Mouse (Mus musculus) kidney, postnatal 4 days (tissue): ENCODE measurements around the gene Tmem238.

ENCODE experiments used
- DNase-seq, 2 experiments: peaks; one replicate each; pipeline ENCODE4 v3.0.0; 2021; ENCODE audit warnings: mixed read lengths in 2 of 2

Gene Tmem238

DNA sequence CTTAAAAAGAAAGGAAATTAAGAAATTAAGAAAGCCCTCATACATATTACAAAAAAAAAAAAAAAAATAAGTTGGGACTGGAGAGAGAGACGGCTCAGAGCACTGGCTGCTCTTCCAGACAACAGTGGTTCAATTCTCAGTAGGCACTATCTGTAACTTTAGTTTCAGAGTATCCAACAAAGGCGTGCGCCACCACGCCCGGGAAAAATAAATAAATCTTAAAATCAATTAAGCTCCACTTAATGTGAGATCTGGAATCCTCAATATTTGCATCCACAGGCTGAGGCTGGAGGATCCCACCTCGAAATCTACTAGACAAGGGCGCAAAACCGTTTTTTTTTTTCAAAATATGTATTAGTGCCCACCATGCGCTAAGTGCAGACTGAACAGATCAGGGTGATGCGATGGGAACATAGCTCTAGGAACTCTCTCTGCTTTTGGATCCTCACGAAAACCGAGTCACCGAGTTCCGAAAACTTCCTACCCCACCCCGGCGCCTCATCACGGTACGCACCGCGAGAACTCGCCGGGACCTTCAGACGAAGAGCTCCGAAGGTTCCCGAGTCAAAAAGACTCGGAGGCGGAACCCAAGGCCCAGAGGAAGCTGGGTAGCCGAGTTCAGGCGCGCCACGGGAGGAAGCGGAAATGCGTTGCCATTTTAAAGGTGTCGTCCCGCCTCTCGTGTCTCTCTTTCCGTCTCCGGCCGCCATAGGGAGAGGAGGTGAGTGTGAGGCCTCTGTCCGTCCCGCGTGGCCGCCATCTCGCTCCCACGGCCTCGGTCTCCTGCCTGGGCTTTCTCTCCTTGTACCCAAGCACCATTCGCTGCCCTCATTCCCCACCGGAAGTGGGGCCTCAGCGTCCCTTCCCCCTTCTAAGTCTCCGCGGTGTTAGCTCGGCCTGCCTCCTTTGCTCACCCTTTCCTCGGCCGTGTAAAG, 3.1 kb upstream of the Tmem238 start, which contains the start of gene Rpl28:
TSS of gene Rpl28 (plus strand) at position 597 of the 935 bp plus-strand sequence.
- DNase-seq = peak; percentile 95 to 97

DNA sequence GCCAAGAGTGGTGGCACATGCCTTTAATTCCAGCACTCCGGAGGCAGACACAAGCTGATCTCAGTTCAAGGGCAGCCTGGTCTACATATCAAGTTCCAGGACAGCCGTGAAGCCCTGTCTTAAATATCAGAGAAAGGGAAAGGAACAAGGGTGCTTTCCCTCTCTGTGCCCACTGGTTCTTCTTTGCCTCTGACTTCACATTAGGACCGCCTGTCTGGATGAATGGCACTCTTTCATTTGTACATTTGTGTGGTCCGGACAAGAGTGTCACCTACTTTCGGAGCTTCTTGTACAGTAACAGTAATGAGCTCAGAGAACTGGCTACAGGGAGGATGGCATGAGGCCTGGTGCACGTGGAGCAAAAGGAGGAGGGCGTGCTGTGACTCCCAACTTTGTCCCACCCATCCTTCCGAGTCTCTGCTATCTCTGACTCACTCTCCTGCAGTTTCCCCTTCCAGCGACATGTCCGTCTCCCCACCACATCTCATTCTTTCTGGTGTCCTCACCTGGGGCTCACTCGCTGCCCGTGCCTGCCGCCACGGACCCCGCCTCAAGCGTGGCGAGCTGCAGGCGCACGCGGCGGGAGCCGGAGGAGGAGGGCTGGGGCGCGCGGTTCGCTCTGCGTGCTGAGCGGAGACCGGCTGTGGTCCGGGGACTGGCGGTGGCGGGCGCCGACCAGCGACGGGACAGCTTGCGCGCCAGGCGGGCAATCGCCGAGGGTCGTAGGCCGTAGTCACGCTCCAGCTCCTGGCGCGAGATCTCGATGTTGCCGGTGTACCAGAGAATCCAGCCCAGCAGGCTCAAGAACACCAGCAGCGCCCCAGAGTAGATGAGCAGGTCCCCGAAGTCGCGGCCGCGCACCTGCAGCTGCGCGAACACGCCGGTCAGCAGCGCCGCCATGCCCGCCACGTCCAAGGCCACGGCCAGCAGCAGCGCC, 689 bp downstream of the Tmem238 start:
- peak; percentile 78 to 87 for DNase-seq

DNA sequence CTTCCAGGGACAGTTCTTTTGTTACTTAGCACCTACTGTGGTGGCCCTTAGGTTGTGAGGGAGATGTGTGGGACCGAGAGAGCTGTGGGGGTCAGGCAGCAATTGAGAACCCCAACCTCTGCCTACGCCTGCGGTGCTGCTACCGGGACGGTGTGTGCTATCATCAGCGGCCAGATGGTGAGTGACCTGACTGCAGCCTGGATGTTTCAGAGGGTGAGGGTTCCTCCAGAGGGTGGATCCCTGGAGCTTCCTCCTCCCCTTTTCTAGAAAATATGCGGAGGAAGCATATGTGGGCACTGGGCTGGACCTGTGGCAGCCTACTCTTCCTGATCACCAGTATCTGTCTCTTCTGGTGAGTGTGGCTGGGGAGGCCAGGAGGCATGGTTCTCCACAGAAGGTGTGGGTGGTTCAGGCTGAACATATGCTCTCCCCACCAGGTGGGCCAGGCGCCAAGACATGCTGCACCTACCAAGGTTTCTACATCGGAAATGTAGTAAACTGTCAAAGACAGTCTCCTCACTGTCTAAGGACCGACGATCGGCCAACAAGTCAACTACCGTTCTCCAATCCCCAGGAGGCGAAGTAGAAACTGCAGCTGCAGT, 5.7 kb downstream of the Tmem238 start:
- no peak for DNase-seq

DNA sequence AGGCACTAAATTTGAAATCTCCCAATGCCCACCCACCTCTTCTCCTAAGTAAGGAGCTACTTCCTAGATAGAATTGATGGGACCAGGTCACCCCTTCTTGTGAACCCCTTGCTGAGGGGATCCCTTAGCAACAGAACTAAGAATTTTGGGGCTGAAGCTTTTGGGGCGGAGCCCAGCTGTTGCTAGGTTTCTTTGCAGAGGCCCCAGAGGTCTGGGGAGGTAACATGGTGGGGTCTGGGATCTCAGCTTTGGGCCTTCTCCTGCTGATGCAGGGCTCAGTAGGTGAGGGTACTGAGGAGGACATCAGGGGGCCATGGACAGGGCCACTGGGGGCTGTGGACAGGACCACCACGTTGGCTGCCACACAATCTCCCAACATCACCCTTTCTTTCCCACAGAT, 6.7 kb downstream of the Tmem238 start, which contains the start of the genes Il11 and Tmem190:
TSS of gene Il11 (minus strand) at position 101 of the 400 bp plus-strand sequence.
TSS of gene Tmem190 (plus strand) at position 179 of the 400 bp plus-strand sequence.
- no peak for DNase-seq

DNA sequence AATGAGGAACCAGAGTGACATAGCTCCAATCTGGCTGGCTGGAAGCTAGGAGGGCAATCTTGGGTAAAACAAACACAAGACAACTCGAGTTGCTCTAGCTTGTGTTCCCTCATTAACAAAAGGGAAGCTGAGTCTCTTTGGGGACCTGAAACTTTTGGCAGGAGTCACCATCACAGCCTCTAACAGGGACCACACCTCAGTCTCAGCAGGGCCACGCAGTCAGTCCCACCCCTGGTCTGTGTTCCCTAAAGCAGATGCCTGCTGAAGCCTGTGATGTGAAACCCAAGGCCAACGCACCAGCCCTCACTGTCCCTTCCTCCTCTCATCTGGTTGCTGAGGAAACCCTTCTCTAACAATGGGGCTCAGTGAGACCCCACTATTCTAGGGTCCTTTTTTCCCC, 7.3 kb downstream of the Tmem238 start:
- DNase-seq = no peak

DNA sequence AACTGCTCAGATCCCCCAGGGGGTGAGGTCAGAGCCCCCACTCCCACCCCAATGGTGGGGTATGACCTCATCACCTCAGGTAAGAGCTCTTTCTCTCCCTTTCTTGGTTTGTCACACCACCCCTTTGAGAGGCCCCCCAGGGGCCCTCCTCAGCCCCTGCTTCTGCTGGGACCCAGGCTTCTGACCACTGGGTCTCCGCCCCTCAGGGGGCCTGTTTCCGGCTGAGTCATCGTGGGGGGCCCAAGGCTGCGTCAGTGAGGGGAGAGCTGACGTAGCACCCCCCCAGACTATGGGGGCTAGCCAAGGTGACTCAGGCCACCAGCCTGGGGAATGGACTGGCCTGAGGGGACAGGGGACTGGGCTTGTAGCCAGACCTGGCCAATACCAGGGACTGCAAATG, 9.5 kb downstream of the Tmem238 start:
- no peak for DNase-seq

DNA sequence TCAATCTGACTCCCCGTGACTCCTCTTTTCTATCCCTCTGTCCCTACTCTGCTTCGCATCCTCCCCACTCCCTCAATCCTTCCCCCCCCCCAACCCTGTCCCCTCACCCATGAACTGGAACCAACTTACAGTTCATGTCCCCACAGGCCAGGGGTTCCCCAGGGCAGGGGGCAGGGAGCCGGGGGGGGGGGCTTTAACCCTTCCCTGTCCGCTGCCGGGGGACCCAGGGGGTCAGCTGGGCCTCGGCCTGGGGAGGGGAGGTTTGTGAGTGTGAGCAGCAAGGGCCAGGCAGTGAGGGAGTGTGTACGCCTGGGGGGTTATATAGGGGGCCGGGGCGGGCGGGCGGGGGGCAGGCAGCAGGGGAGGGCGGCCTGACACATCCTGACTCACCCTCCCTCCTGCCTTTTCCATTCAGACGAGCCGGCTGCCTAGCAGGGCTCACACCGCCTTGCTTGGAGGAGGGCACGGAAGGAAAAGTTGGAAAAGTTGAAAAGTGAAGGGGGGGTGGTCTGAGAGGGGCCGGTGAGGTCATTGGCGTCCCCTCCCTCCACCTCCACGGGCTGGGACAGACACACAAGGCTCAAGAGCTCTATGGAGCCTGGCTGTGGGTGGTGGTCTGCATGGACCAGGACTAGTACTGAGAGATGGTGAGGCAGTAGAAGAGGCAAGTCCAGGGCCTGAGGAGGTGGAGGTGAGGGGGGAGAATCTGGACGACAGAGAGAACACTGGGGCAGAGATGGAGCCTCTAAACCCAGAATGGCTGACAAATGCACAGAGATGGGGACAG, 11.4 kb downstream of the Tmem238 start:
- no peak for DNase-seq

DNA sequence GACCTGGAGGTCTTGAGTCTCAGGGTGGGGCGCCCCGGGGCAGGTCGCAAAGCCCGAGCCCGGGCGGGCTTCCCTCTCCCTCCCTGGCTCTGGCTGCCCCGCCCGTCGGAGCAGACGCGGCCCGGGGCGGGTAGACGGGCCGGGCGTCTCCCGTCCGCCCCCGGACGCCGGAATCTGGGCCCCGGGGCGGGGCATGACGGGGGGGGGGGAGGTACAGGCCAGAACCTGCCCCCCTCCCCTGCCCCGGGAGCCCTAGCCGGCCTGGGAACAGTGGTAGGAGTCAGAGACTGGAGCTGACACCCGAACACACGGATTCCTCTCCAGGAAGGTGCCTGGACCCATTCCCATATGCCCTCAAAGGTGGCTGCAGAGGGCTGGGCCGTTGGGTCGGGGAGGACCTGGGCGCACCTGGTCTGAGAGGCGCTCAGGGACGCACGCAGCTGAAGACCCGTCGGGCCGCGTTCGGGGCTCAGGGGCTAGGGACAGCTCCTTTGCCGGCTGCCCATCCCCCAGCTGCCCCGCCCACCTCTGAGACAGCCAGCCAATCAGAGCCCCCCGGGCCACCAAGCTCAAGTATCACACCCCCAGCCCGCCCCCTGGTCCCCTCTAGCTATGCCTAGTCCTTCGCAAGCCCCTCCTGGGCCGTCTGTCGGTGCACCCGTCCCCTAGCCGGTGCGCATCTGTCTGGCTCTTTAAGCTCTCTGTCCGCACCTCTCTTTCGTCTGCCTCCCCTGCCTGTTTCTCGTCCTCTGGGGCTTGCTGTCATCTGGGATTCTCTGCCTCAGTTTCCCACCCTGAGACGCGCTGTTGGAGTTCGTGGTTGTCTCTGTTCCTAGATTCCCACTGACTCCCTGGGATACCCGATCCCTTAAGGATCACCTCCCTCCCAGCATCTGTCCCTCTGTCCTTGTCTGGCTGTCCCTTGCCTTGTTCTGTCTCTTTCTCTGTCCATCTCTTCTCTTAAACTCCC, 12.3 kb downstream of the Tmem238 start:
- peak; percentile 87 to 92 for DNase-seq

DNA sequence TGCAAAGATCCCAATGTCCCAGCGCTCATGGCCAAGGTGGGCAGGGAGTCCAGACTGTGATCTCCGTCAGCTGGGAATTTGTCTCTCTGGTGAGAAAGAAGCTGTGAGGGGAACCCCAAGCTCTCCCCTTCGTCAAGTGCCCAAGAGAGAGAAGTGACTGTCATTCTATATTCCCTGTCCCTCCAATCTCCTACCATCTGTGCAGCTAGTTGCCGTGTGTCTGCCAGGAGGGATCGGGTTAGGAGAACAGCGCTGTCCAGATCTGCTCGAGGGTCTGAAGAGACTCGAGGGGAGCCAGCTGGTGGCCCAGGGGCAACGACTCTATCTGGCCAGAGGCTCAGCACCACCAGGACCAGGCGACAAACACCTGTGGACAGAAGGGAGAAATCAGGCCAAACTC, 13.3 kb downstream of the Tmem238 start:
- no peak for DNase-seq

DNA sequence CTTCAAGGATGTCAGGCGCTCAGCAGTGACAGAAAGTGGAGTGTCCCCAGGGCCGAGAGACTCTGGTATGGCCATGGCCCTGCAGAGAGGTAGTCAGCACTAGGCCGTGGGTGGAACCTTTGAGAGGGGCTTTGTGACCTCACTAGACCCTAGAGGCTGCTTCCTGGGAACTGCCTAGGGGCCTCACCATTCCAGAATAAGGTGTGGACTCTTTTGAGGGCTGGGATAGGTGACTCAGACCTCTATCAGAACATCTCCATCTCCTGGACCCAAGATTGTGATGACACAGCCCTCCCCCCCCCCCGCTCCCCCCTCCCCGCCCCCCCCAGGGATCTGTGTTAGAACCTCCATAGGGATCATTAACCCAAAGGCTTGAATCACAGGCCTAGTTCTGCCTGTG, 18.3 kb downstream of the Tmem238 start, which contains the start of gene Fam71e2:
TSS of gene Fam71e2 (minus strand) at position 101 of the 400 bp plus-strand sequence.
- DNase-seq = no peak

DNA sequence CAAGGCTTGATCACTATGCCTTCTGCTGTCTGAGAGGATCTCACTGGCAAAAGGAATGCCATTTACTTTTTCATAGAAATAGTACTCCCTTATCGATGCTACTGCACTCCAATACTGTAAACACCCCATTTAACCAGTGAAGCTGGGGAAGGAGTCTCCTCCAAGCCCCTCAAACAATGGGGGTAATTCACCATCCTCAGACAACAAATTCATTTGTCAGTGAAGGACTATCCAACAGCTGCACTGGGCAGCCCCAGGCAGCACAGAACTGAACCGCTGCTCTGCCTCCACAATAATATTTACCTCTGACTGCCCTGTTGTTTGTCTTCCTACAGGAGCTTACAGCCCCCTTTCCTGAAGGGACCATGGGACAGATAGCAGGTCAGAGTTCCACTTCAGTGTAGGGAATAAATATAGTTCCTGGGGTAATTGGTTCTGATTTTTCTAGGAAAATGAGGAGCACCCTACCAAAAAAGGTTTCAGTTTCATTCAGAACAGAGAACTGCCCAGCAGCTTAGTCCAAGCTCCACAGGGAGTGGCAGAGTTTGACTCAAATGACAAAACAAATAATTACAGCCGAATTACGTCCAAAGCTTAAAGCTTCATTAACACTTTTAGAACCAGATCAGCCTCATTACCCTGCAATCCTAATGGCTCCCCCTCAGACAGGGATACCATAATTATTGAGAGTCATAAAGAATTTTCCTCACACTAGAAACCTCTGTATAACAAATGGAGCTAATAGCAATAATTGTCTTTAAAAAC, 24.3 kb downstream of the Tmem238 start:
- DNase-seq = no peak

DNA sequence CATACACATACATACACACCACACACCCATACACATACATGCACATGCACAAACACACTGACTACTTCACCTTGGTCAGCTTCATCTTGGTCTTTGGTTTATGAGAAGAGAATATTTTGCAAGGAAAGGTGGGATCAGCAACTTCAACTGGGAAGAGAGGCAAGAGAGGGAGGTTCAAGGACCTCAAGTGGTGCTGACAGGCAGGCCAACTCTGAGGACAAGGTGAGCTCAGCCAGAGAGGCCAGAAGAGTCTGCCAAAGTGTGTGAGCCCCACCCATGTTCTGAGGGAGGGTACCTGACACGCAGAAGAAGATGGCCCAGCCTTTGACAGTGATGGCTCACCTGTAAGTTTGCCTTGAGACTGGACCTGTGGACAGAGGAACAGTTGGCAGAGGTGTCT, 29.8 kb downstream of the Tmem238 start:
- DNase-seq = no peak

DNA sequence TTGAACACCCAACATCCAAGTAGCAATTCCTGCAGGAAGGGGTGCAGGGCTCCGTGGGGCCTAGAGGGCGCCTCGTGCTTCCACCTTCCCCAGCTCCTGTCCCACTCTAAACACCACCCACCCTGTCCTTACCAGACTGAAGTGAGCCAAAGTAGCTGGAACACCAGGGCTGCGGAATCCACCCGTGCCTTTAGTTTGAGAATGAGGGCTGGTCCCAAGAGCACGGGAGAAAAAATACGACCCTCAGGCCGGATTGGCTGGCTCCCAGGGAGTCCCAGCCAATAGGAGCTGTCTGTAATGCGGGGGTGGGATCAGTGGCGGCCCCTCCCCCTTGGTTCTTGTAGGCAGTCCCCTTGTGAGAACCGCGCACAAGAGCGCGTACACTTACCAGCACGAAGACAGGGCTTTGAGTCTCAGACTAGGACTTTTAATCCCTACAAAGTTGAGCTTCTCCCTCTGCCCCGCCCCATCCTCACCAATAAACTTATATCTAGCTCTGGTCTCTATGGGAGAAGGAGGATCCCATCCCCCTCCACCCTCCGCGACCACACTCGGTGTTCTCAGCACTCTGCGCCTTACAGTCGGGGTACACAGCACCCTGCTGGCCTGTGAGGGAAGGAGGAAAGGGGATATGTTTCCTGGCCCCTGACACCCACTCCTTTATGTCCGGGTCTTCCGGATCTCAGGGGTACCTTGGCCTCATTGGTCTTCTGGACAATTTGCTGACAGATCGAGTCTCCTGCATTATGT, 36.5 kb downstream of the Tmem238 start, which contains the start of gene Cox6b2:
TSS of gene Cox6b2 (minus strand) at position 274 of the 750 bp plus-strand sequence.
- peak; percentile 95 to 97 for DNase-seq

DNA sequence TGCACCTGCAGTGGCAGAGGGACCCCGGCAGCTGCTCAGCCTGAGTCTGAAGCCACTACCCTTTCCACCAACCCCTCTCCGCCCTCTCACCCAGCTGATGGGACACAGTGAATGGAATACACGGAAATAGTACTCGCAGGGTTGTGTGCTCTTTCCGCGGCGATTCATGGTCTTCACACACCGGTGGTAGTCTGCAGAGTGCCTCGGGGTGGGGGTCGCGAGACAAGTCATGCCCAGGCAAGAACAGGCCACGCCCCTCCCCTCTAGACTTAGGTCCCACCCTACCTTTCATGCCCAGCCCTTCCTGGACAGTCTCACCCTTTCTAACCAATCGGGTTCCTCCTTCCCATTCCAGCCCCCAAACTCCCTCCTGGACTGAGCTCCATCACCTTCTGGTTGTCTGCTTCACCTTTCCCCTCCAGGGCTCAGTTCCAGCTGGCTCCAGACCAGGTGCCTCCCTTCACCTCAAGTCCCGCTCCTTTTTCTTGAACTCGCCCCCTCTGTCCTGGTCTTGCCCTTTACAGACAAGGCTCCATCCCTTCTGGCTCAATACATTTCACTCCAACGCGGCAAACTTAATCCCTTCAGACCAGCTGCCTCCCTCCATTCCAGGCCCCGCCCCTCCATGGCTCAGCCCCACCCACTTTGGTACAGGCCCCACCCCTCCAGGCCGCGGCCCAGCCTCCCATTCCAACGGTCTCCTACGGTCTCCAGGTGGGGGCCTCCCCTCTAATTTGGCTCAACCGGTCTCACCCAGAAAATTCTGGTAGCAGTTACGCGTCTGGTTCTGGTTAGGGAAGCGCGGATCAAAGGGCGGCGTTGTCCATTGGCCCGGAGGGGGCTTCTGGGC, 37.3 kb downstream of the Tmem238 start:
- peak; percentile 83 to 87 for DNase-seq

DNA sequence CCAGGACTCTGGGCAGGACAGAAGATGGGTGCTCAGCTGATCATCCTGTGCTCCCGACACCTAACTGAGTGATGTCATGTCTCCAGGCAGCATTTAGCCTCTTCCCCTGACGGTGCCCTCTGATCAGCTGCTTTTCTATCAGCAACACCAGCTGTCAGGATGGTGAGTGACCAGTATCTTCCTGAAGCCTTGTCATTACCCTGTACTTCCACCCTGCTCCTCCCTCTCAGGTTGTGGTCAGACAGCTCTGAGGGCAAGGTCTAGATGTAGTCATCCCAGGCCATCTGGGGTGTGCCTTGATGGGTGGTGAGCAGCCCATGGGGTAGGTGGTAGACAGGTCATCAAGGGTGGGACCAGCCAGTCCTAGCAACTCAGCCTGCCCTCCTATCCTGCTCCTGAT, 40.3 kb downstream of the Tmem238 start:
- no peak for DNase-seq

DNA sequence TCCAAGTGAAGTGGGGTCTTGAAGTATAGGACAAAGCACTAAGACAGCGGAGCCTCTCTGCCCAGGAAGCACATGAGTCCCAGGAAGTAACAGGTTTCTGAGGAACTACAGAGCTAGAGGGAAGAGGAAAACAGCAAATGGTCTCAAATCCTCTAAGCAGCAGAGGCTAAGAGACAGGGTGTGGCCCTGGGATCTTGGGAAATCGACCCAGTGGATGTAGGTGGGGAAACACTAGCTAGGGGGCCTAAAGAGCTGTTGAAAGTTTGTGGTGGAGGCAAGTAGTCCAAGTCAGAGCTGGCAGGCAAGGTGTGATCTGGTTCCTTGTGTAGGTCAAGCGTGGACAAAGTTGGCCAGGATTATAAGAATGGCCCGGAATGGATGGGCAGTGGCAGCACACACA, 41.1 kb downstream of the Tmem238 start:
- DNase-seq = no peak

DNA sequence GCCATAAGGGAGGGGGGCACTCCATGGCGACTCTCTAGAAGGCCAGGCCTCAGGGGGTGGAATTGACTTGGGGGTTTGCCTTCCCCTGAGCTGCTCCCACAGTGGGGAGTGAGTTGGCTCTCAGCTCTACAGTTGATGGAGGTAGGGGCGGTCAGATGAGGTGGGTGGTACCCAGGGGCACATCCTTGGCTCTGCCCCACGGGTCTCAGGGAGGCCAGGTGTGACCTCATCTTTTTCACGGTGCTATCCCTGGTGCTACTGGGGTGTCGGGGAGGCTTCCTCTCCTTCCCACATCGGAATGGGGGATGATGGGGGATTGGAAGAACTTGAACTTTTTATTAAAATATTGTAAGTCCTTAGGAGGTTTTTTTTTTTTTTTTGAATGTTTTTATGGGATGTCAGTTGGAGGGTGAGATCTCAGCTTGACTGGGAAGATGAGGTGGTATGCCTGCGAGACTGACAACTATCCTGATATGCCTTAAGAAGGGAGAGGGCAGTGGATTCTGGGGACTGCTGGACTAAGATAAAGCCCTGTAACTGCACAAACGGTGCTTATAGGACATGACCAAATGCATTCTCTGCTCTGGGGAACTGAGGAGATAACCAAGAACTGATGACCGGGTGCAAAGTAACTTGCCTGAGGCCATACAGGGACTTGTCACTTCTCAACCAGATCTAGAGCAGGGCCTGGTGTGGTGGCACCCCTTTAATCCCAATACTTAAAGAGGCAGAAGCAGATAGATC, 42.1 kb downstream of the Tmem238 start:
- DNase-seq = no peak
